ENCODE assay signal across 19 mouse cellular contexts in the genomic region with DNA sequence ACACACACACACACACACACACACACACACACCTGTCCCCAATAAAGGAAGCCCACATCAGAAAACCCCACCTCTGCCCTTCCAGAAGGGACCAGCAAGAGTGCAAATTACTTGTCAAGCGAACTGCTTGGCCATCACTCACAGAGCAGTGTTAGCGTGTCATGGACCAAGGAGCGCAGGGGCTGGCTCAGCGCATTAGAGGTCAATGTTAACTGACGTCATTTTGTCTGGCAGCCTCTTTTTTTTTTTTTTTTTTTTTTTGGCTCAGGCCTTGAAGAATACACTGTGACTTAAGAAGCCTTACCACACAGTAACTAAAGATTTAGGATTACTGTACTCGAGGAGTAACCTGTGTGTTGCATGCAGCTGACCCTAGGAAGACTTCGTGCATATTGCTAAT.
A peak's percentile ranks its signal among the peaks of the same experiment; 100 is the strongest.
DNase-seq lines count a peak whose midpoint lies in the region; ATAC-seq lines count a peak whose summit lies in the region.
"Had no signal": no experiment of that assay in that cellular context is flagged by ENCODE, and none has a peak within 500 bp of the region (broad histone marks: within the 10 kb centered on the region; RNA-seq: fewer than 3 reads in every experiment).

No protein-coding gene starts in this region.

- H3K27ac ChIP-seq in kidney, embryonic 16.5 days (ENCODE audit: low read length): no peak overlapping the region
- no peak overlapping the region for H3K27ac ChIP-seq in midbrain, embryonic 13.5 days
- H3K27ac ChIP-seq: forebrain, embryonic 12.5 days; heart, embryonic 10.5 days; hindbrain, embryonic 12.5 days; limb, embryonic 15.5 days had no signal

- no peak for ATAC-seq in kidney, embryonic 16.5 days (ENCODE audit: low FRiP score, low TSS enrichment)
- no peak for ATAC-seq in midbrain, embryonic 13.5 days
- ATAC-seq: intestine, embryonic 16.5 days had no signal

- H3K9me3 ChIP-seq in kidney, embryonic 16.5 days (ENCODE audit: low read length): no peaks in the 10 kb centered on the region
- no peaks in the 10 kb centered on the region for H3K9me3 ChIP-seq in midbrain, embryonic 13.5 days
- H3K9me3 ChIP-seq: forebrain, embryonic 12.5 days; heart, embryonic 10.5 days; hindbrain, embryonic 12.5 days; limb, embryonic 15.5 days; neural tube, embryonic 13.5 days had no signal

- peak; percentile 36 for DNase-seq in kidney, adult 11 months
- peak; percentile 66 for DNase-seq in adrenal gland, adult 8-10 months
- DNase-seq in kidney, adult 9 months: peak; percentile 61
- peak; percentile 20 to 49 for DNase-seq in kidney, postnatal 4 days
- no peak for DNase-seq in ovary, postnatal 14 days (ENCODE audit: low spot score)
- DNase-seq: cerebellum, adult 11 months; cerebellum, postnatal 14 days; gastrocnemius, postnatal 14 days; heart, postnatal 10 days; thymus, postnatal 14 days had no signal

- no peak overlapping the region for H3K9ac ChIP-seq in kidney, embryonic 16.5 days (replicated peaks; ENCODE audit: low read length)
- no peak overlapping the region for H3K9ac ChIP-seq in midbrain, embryonic 13.5 days (replicated peaks)
- H3K9ac ChIP-seq: forebrain, embryonic 12.5 days; hindbrain, embryonic 12.5 days; limb, embryonic 15.5 days; neural tube, embryonic 13.5 days had no signal

- 30% methylated on average over 7 of the region's 7 CpGs for WGBS in kidney, embryonic 16.5 days
- WGBS in midbrain, embryonic 13.5 days: 86% methylated on average over 7 of the region's 7 CpGs

- no peak overlapping the region for H3K4me3 ChIP-seq in kidney, embryonic 16.5 days (ENCODE audit: low read length)
- H3K4me3 ChIP-seq in midbrain, embryonic 13.5 days (replicated peaks): no peak overlapping the region
- H3K4me3 ChIP-seq: forebrain, embryonic 12.5 days; heart, embryonic 10.5 days; hindbrain, embryonic 12.5 days; limb, embryonic 15.5 days; megakaryocyte, embryonic 14.5 days; neural tube, embryonic 13.5 days had no signal

- H3K27me3 ChIP-seq in kidney, embryonic 16.5 days (ENCODE audit: insufficient read depth, low read length): no peaks in the 10 kb centered on the region
- H3K27me3 ChIP-seq in midbrain, embryonic 13.5 days: no peaks in the 10 kb centered on the region
- H3K27me3 ChIP-seq: forebrain, embryonic 12.5 days; hindbrain, embryonic 12.5 days; limb, embryonic 15.5 days; megakaryocyte, embryonic 14.5 days; neural tube, embryonic 13.5 days had no signal

- H3K4me2 ChIP-seq in kidney, embryonic 16.5 days (replicated peaks; ENCODE audit: low read depth, low read length): no peak overlapping the region
- H3K4me2 ChIP-seq in midbrain, embryonic 13.5 days (replicated peaks): no peak overlapping the region
- H3K4me2 ChIP-seq: forebrain, embryonic 12.5 days; hindbrain, embryonic 12.5 days; limb, embryonic 15.5 days; neural tube, embryonic 13.5 days had no signal

- H3K36me3 ChIP-seq in kidney, embryonic 16.5 days (ENCODE audit: insufficient read depth, low read length): no peaks in the 10 kb centered on the region
- peaks cover 30% of the 10 kb centered on the region for H3K36me3 ChIP-seq in midbrain, embryonic 13.5 days
- H3K36me3 ChIP-seq: forebrain, embryonic 12.5 days; heart, embryonic 10.5 days; limb, embryonic 15.5 days had no signal

- H3K4me1 ChIP-seq in kidney, embryonic 16.5 days (ENCODE audit: insufficient read depth, low read length): peaks cover 6% of the 10 kb centered on the region; the same call in 1 of the 2 replicates
- no peaks in the 10 kb centered on the region for H3K4me1 ChIP-seq in midbrain, embryonic 13.5 days (replicated peaks)
- H3K4me1 ChIP-seq: heart, embryonic 10.5 days; megakaryocyte, embryonic 14.5 days had no signal
